Mouse (Mus musculus) heart, postnatal 0 days (tissue): ENCODE data around the gene Cox14. TPM values are rescaled to one million over a fixed set of nuclear protein-coding genes. Genes with fewer than 3 reads are reported as not detected.

ENCODE experiments used
- ATAC-seq: fragments of 200-750 bp; cut with Nextera tagmentation; 2 replicates; pipeline ENCODE4 v1.8.0; 2017; ENCODE audit warnings: low read depth, moderate number of reproducible peaks, moderate library complexity; ENCODE audit not compliant: insufficient read depth
- DNase-seq: peaks from one replicate; pipeline ENCODE4 v3.0.0-alpha.2; 2016; ENCODE audit warnings: low spot score
- H3K27ac ChIP-seq: fragments of 300-500 bp; sonication (generic); 2 replicates; pipeline ENCODE4 v1.5.1; 2014; ENCODE audit warnings: low read depth, mild to moderate bottlenecking
- H3K27me3 ChIP-seq: fragments of 300-500 bp; sonication (generic); 2 replicates; pipeline ENCODE4 v1.6.1; 2014; ENCODE audit warnings: low read length, mixed read lengths; ENCODE audit not compliant: control insufficient read depth, insufficient read depth
- H3K36me3 ChIP-seq: fragments of 300-500 bp; sonication (generic); replicated peaks from 2 replicates; pipeline ENCODE4 v1.6.1; 2014; ENCODE audit warnings: low read length, mixed read lengths; ENCODE audit not compliant: control insufficient read depth, insufficient read depth
- H3K4me1 ChIP-seq: fragments of 300-500 bp; sonication (generic); 2 replicates; pipeline ENCODE4 v1.6.1; 2014; ENCODE audit warnings: antibody characterized with exemption; ENCODE audit not compliant: control insufficient read depth, insufficient read depth
- H3K4me2 ChIP-seq: fragments of 300-500 bp; sonication (generic); 2 replicates; pipeline ENCODE4 v1.6.1; 2014; ENCODE audit warnings: low read depth, mild to moderate bottlenecking, low read length, moderate library complexity
- H3K4me3 ChIP-seq: fragments of 300-500 bp; sonication (generic); 2 replicates; pipeline ENCODE4 v1.5.1; 2014; ENCODE audit warnings: low read depth, low read length
- H3K9ac ChIP-seq: fragments of 300-500 bp; sonication (generic); replicated peaks from 2 replicates; pipeline ENCODE4 v1.6.1; 2014; ENCODE audit warnings: low read depth, low read length, mixed read lengths
- H3K9me3 ChIP-seq: fragments of 300-500 bp; sonication (generic); replicated peaks from 2 replicates; pipeline ENCODE4 v1.6.1; 2016; ENCODE audit warnings: low read length; ENCODE audit not compliant: control insufficient read depth
- CTCF ChIP-seq: IDR thresholded peaks from 2 replicates; pipeline ENCODE4 v1.5.1; 2016; ENCODE audit warnings: antibody characterized with exemption, control low read depth, low read depth
- EP300 ChIP-seq: IDR thresholded peaks from 2 replicates; pipeline ENCODE4 v1.6.1; 2016; ENCODE audit warnings: antibody characterized with exemption, low read depth
- WGBS: fragments of 180-500 bp; shearing (Covaris S2); extraction: QIAGEN DNeasy Blood & Tissue Kit; methylation state at CpG from one replicate; pipeline ENCODE4 v1.1.7; 2014; 5-methylcytosine and 5-hydroxymethylcytosine counted together
- polyA plus RNA-seq: library from polyadenylated mRNA; unstranded; fragments of >200 nt; fragmentation: Nextera tagmentation; extraction: Ambion mirVana; gene quantifications from 2 replicates; pipeline ENCODE4 v1.2.1, GENCODE M21; 2015
- total RNA-seq: library from RNA; depleted of rRNA; stranded (reverse); fragments of >200 nt; gene quantifications from 2 replicates; pipeline ENCODE4 v1.2.3, GENCODE M21; 2014; ENCODE audit warnings: low replicate concordance

The Cox14 gene
- total and polyA plus RNA-seq, 2 experiments from 2014 or later, result 195 to 341 TPM

GRCm38 (mm10) chr15:99740229-99740628 is 14.8 kb downstream of the Cox14 start:
- no peak for DNase-seq
- TF ChIP-seq CTCF (no peak), EP300 (no peak)
- no peak overlapping the region for H3K4me3 ChIP-seq
- 91% methylated on average over 4 of the region's 4 CpGs for WGBS
- H3K4me1 ChIP-seq, result no peaks in the 10 kb centered on the region
- no peak for ATAC-seq
- H3K27ac ChIP-seq, result no peak overlapping the region
- H3K27me3 ChIP-seq, result no peaks in the 10 kb centered on the region
- no peak overlapping the region for H3K4me2 ChIP-seq
- H3K36me3 ChIP-seq, result peaks cover 78% of the 10 kb centered on the region
- no peak overlapping the region for H3K9ac ChIP-seq
- H3K9me3 ChIP-seq, result no peaks in the 10 kb centered on the region

GRCm38 (mm10) chr15:99754204-99754603 is 28.8 kb downstream of the Cox14 start:
- DNase-seq (no peak), ATAC-seq (no peak)
- no peak overlapping the region for H3K4me3 ChIP-seq
- WGBS, result 76% methylated on average over 3 of the region's 3 CpGs
- H3K9me3 ChIP-seq, result no peaks in the 10 kb centered on the region
- no peak overlapping the region for H3K9ac ChIP-seq
- H3K36me3 ChIP-seq, result 0 out of 2 replicates have a peak, but pooled peaks cover 4% of the 10 kb centered on the region
- no peaks in the 10 kb centered on the region for H3K27me3 ChIP-seq
- H3K4me2 ChIP-seq, result no peak overlapping the region
- H3K4me1 ChIP-seq, result no peaks in the 10 kb centered on the region
- no peak overlapping the region for H3K27ac ChIP-seq
- no peak for TF ChIP-seq CTCF
- TF ChIP-seq EP300, result no peak

GRCm38 (mm10) chr15:99767467-99767866 is 42.0 kb downstream of the Cox14 start:
- 68% methylated on average over 4 of the region's 4 CpGs for WGBS
- ATAC-seq (no peak), DNase-seq (no peak)
- TF ChIP-seq EP300 (no peak), CTCF (no peak)
- Histone ChIP-seq H3K27me3 (no peaks in the 10 kb centered on the region), H3K4me1 (no peaks in the 10 kb centered on the region), H3K36me3 (no peaks in the 10 kb centered on the region; the same call in 1 of the 2 replicates), H3K9ac (no peak overlapping the region), H3K4me2 (no peak overlapping the region), H3K9me3 (no peaks in the 10 kb centered on the region), H3K27ac (no peak overlapping the region), H3K4me3 (no peak overlapping the region)

GRCm38 (mm10) chr15:99768761-99769160 is 43.3 kb downstream of the Cox14 start:
- DNase-seq (no peak), ATAC-seq (no peak)
- no peaks in the 10 kb centered on the region for H3K9me3 ChIP-seq
- H3K4me1 ChIP-seq, result no peaks in the 10 kb centered on the region
- H3K27ac ChIP-seq, result no peak overlapping the region
- 87% methylated on average over 1 of the region's 1 CpGs for WGBS
- no peaks in the 10 kb centered on the region; the same call in 1 of the 2 replicates for H3K36me3 ChIP-seq
- H3K4me3 ChIP-seq, result no peak overlapping the region
- H3K9ac ChIP-seq, result no peak overlapping the region
- H3K27me3 ChIP-seq, result no peaks in the 10 kb centered on the region
- no peak overlapping the region for H3K4me2 ChIP-seq
- no peak for TF ChIP-seq EP300
- TF ChIP-seq CTCF, result no peak

GRCm38 (mm10) chr15:99771004-99771500 is 45.6 kb downstream of the Cox14 start:
- peak overlapping the region; percentile 77 for H3K4me2 ChIP-seq
- no peaks in the 10 kb centered on the region for H3K4me1 ChIP-seq
- no peaks in the 10 kb centered on the region for H3K36me3 ChIP-seq
- H3K27ac ChIP-seq, result peak overlapping the region; percentile 81; the same call in 1 of the 2 replicates
- H3K9ac ChIP-seq, result peak overlapping the region; percentile 73
- TF ChIP-seq EP300, result no peak
- TF ChIP-seq CTCF, result no peak
- ATAC-seq (no peak), DNase-seq (no peak)
- peak overlapping the region; percentile 73 for H3K4me3 ChIP-seq
- no peaks in the 10 kb centered on the region for H3K9me3 ChIP-seq
- WGBS, result 14% methylated on average over 5 of the region's 5 CpGs
- no peaks in the 10 kb centered on the region for H3K27me3 ChIP-seq
